Mouse (Mus musculus): Measurements from ENCODE around the gene Hspa12a. TPM values are rescaled to one million over a fixed set of nuclear protein-coding genes. Genes with fewer than 3 reads are reported as not detected.

Hspa12a gene
- polyA plus RNA-seq, 1 experiment from 2014 or later = 4.8 TPM

DNA sequence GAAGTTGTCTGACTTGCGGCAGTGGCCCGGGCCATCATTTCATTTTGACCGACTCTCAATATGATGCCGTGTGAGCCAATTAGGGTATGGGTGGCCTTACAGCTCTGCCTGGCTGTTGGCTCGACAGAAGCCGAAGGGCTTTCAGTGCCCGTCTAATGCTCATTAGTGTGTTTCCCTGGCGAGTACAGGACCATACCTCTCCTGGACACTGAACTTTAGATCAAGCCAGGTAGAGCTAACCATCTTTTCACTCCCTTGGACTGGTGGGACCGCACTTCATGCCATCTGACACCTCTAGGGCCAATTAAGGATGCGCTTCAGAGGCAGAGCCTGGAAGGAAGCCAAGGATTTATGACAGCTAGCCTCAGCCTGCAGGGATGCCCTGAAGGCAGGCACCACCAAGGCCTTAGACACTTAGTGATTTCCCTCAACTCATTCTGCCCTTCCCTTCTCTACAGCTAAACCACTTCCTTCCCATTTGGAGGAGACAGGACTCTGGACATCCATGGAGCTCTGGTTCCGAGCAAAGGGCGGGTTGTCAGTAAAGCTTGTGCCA lies 148.3 kb downstream of the Hspa12a start:
- Histone ChIP-seq H3K9me3 (ENCODE audit: control insufficient read depth, low read length) (no peaks in the 10 kb centered on the region), H3K9ac (ENCODE audit: low read length) (no peak overlapping the region), H3K4me1 (replicated peaks; ENCODE audit: control insufficient read depth, insufficient read depth, low read length) (0 out of 2 replicates have a peak, but pooled peaks cover 6% of the 10 kb centered on the region), H3K4me2 (ENCODE audit: low read length) (no peak overlapping the region), H3K36me3 (ENCODE audit: control insufficient read depth, insufficient read depth, low read length) (peaks cover 8% of the 10 kb centered on the region), H3K27ac (ENCODE audit: low read depth) (no peak overlapping the region), H3K27me3 (replicated peaks; ENCODE audit: control insufficient read depth, insufficient read depth, low read length) (no peaks in the 10 kb centered on the region), H3K4me3 (ENCODE audit: low read depth, low read length) (no peak overlapping the region)
- no peak for DNase-seq (ENCODE audit: low spot score)
- 73% methylated on average over 12 of the region's 12 CpGs for WGBS
- no peak for ATAC-seq (replicated peaks; ENCODE audit: low FRiP score, low TSS enrichment, low read depth)

DNA sequence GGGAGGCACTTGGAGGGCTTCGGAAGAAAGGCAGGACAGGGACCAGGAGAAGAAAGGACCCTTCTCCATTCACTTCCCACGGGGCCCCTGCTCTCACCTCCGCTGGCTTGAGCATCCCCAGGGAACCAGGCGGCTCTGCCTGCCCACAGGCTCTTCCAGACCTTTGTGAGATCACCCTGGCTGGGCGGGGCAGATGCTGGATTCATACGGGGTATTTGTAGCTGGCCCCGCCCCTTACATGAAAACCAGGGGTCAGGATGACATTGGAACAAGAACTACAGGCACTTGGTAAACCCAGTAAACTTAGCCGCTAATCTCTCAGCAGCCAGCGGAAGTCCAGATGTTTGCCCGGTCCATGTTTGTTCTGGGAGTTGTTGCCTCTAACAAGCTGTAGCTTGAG lies 149.2 kb downstream of the Hspa12a start, which contains the start of gene 1700019N19Rik:
Gene 1700019N19Rik (minus strand): TSS at position 178 of the 400 bp plus-strand sequence.
- H3K4me2 ChIP-seq (ENCODE audit: low read length) = no peak within 1 kb of the TSS
- H3K4me3 ChIP-seq (ENCODE audit: low read depth, low read length) = no peak within 1 kb of the TSS
- H3K27ac ChIP-seq (ENCODE audit: low read depth) = no peak within 1 kb of the TSS
- H3K4me1 ChIP-seq (replicated peaks; ENCODE audit: control insufficient read depth, insufficient read depth, low read length) = 0 out of 2 replicates have a peak, but pooled peaks cover 6% of the 10 kb centered on the region
- H3K9me3 ChIP-seq (ENCODE audit: control insufficient read depth, low read length) = no peaks in the 10 kb centered on the region
- WGBS = 45% methylated on average over 10 of the region's 10 CpGs
- no peak within 1 kb of the TSS for H3K9ac ChIP-seq (ENCODE audit: low read length)
- H3K36me3 ChIP-seq (ENCODE audit: control insufficient read depth, insufficient read depth, low read length) = peaks cover 3% of the 10 kb centered on the region
- H3K27me3 ChIP-seq (replicated peaks; ENCODE audit: control insufficient read depth, insufficient read depth, low read length) = no peaks in the 10 kb centered on the region
- DNase-seq (ENCODE audit: low spot score) = no peak
- ATAC-seq (replicated peaks; ENCODE audit: low FRiP score, low TSS enrichment, low read depth) = no peak

DNA sequence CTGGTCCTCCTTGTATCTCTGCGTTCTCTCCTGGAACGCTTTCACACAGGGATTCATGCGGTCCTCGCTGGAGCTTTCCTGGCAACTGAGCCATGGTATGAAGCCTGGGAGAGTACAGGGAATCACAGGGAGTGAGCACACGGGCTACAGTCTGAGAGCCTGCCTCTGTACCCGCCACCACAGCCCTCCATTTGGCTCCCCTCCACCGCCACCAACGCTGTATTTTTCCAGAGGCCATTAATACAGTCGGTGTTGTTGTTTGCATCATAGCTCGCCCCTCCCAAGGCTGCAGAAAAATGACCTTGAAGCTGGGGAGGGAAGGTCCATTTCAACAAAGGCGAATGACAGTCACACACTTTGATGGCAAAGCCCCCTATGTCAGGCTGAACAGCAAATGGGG lies 154.3 kb downstream of the Hspa12a start:
- Histone ChIP-seq H3K27ac (ENCODE audit: low read depth) (no peak overlapping the region), H3K4me2 (ENCODE audit: low read length) (no peak overlapping the region), H3K9ac (ENCODE audit: low read length) (no peak overlapping the region), H3K27me3 (replicated peaks; ENCODE audit: control insufficient read depth, insufficient read depth, low read length) (no peaks in the 10 kb centered on the region), H3K9me3 (ENCODE audit: control insufficient read depth, low read length) (no peaks in the 10 kb centered on the region), H3K4me3 (ENCODE audit: low read depth, low read length) (no peak overlapping the region), H3K36me3 (ENCODE audit: control insufficient read depth, insufficient read depth, low read length) (no peaks in the 10 kb centered on the region), H3K4me1 (replicated peaks; ENCODE audit: control insufficient read depth, insufficient read depth, low read length) (0 out of 2 replicates have a peak, but pooled peaks cover 1% of the 10 kb centered on the region)
- DNase-seq (ENCODE audit: low spot score) (no peak), ATAC-seq (replicated peaks; ENCODE audit: low FRiP score, low TSS enrichment, low read depth) (no peak)
- 73% methylated on average over 11 of the region's 11 CpGs for WGBS

DNA sequence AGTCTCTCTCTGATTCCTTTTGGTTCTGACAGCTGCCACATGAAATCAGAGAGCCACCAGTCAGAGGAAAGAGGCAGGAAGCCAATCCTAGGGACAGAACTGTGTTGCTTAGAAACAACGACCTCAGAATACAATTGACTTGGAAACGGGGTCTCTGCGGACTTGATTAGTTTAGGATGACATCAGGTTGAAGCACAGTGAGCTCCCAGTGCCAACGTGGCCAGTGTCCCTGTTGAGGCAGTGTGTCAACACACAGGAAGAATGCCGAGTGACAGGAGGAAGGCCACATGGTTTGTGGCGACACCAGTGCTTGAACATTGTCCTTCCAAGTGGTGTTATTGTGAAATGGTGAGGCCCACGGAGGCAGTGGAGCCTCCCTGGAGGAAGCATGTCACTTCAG lies 159.5 kb downstream of the Hspa12a start:
- ATAC-seq (replicated peaks; ENCODE audit: low FRiP score, low TSS enrichment, low read depth) (no peak), DNase-seq (ENCODE audit: low spot score) (no peak)
- Histone ChIP-seq H3K4me3 (ENCODE audit: low read depth, low read length) (no peak overlapping the region), H3K9ac (ENCODE audit: low read length) (no peak overlapping the region), H3K27me3 (replicated peaks; ENCODE audit: control insufficient read depth, insufficient read depth, low read length) (no peaks in the 10 kb centered on the region), H3K4me1 (replicated peaks; ENCODE audit: control insufficient read depth, insufficient read depth, low read length) (no peaks in the 10 kb centered on the region), H3K36me3 (ENCODE audit: control insufficient read depth, insufficient read depth, low read length) (no peaks in the 10 kb centered on the region), H3K27ac (ENCODE audit: low read depth) (no peak overlapping the region), H3K4me2 (ENCODE audit: low read length) (no peak overlapping the region), H3K9me3 (ENCODE audit: control insufficient read depth, low read length) (no peaks in the 10 kb centered on the region)
- WGBS = 57% methylated on average over 7 of the region's 7 CpGs

DNA sequence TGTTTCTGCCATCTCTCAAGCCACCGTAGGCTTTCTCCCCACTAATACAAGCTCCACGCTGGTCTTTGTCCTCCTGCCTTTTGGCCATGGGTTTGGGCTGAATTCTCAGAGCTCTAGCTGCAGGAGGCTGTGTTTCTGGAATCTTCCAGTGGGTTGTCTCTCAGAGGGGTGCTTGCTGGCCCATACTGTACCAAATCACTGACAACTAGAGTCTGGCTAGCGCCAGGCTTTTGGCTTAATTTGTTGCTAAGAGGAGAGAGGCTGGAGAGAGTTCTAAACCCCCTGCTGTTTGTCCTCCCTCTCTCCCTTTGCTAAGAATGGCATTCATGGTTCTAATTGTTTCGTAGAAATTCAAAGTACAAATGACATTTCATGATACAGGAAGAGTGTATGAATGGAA lies 161.9 kb downstream of the Hspa12a start:
- Histone ChIP-seq H3K27me3 (replicated peaks; ENCODE audit: control insufficient read depth, insufficient read depth, low read length) (no peaks in the 10 kb centered on the region), H3K4me1 (replicated peaks; ENCODE audit: control insufficient read depth, insufficient read depth, low read length) (no peaks in the 10 kb centered on the region), H3K4me3 (ENCODE audit: low read depth, low read length) (no peak overlapping the region), H3K27ac (ENCODE audit: low read depth) (no peak overlapping the region), H3K36me3 (ENCODE audit: control insufficient read depth, insufficient read depth, low read length) (no peaks in the 10 kb centered on the region), H3K4me2 (ENCODE audit: low read length) (no peak overlapping the region), H3K9ac (ENCODE audit: low read length) (no peak overlapping the region), H3K9me3 (ENCODE audit: control insufficient read depth, low read length) (no peaks in the 10 kb centered on the region)
- WGBS = 70% methylated on average over 4 of the region's 4 CpGs
- DNase-seq (ENCODE audit: low spot score) = no peak
- ATAC-seq (replicated peaks; ENCODE audit: low FRiP score, low TSS enrichment, low read depth) = no peak

DNA sequence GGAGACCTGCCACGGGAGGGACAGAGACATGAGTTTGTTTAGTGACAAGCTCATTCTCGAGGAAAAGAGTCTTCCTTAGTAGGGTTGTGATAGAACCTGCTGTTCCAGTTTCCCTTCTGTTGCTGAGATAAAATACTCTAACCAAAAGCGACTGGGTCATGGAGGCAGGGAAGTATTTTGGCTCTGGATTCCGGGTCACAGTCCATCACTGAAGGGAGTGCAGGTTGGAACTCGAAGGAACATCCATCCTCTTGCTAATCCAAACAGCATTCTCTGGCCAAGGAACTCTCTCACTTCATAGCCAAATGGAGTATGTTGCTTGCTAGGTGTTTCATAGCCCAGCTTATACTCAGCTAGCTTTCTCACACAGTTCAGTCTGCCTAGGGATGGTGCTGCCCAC lies 167.0 kb downstream of the Hspa12a start:
- Histone ChIP-seq H3K4me1 (replicated peaks; ENCODE audit: control insufficient read depth, insufficient read depth, low read length) (no peaks in the 10 kb centered on the region), H3K4me2 (ENCODE audit: low read length) (no peak overlapping the region), H3K27ac (ENCODE audit: low read depth) (no peak overlapping the region), H3K9me3 (ENCODE audit: control insufficient read depth, low read length) (no peaks in the 10 kb centered on the region), H3K27me3 (replicated peaks; ENCODE audit: control insufficient read depth, insufficient read depth, low read length) (no peaks in the 10 kb centered on the region), H3K36me3 (ENCODE audit: control insufficient read depth, insufficient read depth, low read length) (no peaks in the 10 kb centered on the region), H3K9ac (ENCODE audit: low read length) (no peak overlapping the region), H3K4me3 (ENCODE audit: low read depth, low read length) (no peak overlapping the region)
- ATAC-seq (replicated peaks; ENCODE audit: low FRiP score, low TSS enrichment, low read depth) (no peak), DNase-seq (ENCODE audit: low spot score) (no peak)
- 75% methylated on average over 5 of the region's 5 CpGs for WGBS

DNA sequence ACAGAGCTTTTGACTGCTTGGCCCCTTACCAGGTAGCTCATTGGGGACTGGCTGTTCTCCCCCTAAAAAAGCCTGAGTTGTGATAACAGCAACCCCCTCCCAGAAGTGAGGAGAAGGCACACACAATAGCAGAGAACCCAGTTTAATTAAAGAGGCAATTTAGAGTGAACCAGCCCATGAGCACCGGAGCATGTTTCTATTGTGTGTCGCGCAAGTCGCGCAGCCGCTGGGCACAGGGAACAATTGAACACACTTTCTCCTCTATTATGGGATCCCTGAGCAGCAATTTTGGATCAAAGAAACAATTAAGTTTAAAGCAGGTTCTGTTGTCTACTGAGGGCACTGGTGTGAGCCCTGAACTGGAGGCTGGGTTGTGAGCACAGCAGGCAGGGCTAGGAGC lies 176.1 kb downstream of the Hspa12a start:
- no peaks in the 10 kb centered on the region for H3K27me3 ChIP-seq (replicated peaks; ENCODE audit: control insufficient read depth, insufficient read depth, low read length)
- no peak for DNase-seq (ENCODE audit: low spot score)
- ATAC-seq (replicated peaks; ENCODE audit: low FRiP score, low TSS enrichment, low read depth) = no peak
- no peak overlapping the region for H3K4me3 ChIP-seq (ENCODE audit: low read depth, low read length)
- WGBS = 94% methylated on average over 6 of the region's 6 CpGs
- no peak overlapping the region for H3K4me2 ChIP-seq (ENCODE audit: low read length)
- no peak overlapping the region for H3K27ac ChIP-seq (ENCODE audit: low read depth)
- no peaks in the 10 kb centered on the region for H3K9me3 ChIP-seq (ENCODE audit: control insufficient read depth, low read length)
- H3K36me3 ChIP-seq (ENCODE audit: control insufficient read depth, insufficient read depth, low read length) = no peaks in the 10 kb centered on the region
- no peak overlapping the region for H3K9ac ChIP-seq (ENCODE audit: low read length)
- peaks cover 3% of the 10 kb centered on the region; the same call in 1 of the 2 replicates for H3K4me1 ChIP-seq (replicated peaks; ENCODE audit: control insufficient read depth, insufficient read depth, low read length)

DNA sequence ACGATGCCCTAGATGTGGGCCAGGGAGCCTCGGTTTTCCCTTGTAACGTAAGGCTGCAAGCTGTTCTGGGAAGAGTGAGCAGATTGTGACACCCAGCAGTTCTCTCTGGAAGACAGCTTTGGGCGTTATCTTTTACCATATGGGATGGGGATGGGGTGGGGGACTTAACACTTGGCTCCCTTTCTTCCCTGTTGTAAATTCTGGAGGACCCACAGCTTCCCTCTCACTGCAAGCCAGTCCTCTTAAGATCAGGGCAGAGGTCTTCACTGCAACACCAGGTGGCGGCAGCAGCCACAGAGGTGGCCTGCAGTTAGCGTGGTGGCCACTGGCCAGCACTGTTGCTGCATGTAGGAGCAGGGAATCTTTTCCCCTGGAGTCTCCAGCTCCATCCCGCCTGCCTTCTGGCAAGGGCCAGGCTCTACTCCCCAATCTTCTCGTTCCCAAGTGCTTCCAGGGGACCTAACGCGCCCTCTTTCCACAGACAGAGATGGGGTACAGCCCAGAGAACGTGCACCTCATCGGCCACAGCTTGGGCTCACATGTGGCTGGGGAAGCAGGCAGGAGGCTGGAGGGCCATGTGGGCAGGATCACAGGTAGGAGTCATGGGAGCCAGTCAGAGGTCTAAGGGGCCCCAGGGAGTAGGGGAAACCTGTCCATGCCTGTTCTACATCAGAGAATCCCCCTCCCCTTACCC lies 180.5 kb downstream of the Hspa12a start:
- Histone ChIP-seq H3K4me2 (ENCODE audit: low read length) (no peak overlapping the region), H3K27ac (ENCODE audit: low read depth) (no peak overlapping the region), H3K36me3 (ENCODE audit: control insufficient read depth, insufficient read depth, low read length) (no peaks in the 10 kb centered on the region), H3K9ac (ENCODE audit: low read length) (no peak overlapping the region), H3K4me1 (replicated peaks; ENCODE audit: control insufficient read depth, insufficient read depth, low read length) (peaks cover 9% of the 10 kb centered on the region; the same call in 1 of the 2 replicates), H3K4me3 (ENCODE audit: low read depth, low read length) (no peak overlapping the region), H3K9me3 (ENCODE audit: control insufficient read depth, low read length) (no peaks in the 10 kb centered on the region), H3K27me3 (replicated peaks; ENCODE audit: control insufficient read depth, insufficient read depth, low read length) (no peaks in the 10 kb centered on the region)
- 10% methylated on average over 12 of the region's 12 CpGs for WGBS
- ATAC-seq (replicated peaks; ENCODE audit: low FRiP score, low TSS enrichment, low read depth) = peak; percentile 67; the same call in 1 of the 2 replicates
- peak; percentile 77 for DNase-seq (ENCODE audit: low spot score)

DNA sequence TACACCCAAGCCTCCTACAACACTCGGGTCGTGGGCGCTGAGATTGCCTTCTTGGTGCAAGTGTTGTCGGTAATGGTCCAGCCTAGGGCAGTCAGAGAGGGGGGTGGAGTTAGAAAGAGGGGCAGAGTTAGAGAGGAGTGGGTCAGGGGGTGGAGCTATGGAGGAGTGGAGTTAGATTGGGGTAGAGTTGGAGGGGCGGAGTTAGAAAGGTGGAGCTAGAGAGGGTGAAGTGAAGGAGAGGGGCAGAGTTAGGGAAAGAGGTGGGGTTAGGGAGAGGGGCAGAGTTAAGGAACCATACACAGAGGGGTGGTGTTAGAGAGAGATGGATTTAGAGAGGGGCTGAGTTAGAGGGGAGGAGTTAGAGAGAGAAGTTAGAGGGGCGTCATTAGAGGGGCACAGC lies 181.1 kb downstream of the Hspa12a start:
- Histone ChIP-seq H3K27ac (ENCODE audit: low read depth) (no peak overlapping the region), H3K4me3 (ENCODE audit: low read depth, low read length) (no peak overlapping the region), H3K9me3 (ENCODE audit: control insufficient read depth, low read length) (no peaks in the 10 kb centered on the region), H3K27me3 (replicated peaks; ENCODE audit: control insufficient read depth, insufficient read depth, low read length) (no peaks in the 10 kb centered on the region), H3K9ac (ENCODE audit: low read length) (no peak overlapping the region), H3K4me2 (ENCODE audit: low read length) (no peak overlapping the region), H3K36me3 (ENCODE audit: control insufficient read depth, insufficient read depth, low read length) (no peaks in the 10 kb centered on the region), H3K4me1 (replicated peaks; ENCODE audit: control insufficient read depth, insufficient read depth, low read length) (peaks cover 9% of the 10 kb centered on the region; the same call in 1 of the 2 replicates)
- ATAC-seq (replicated peaks; ENCODE audit: low FRiP score, low TSS enrichment, low read depth) = no peak; the same call in 1 of the 2 replicates
- 30% methylated on average over 6 of the region's 6 CpGs for WGBS
- no peak for DNase-seq (ENCODE audit: low spot score)

All from intestine, embryonic 14.5 days (tissue).